In genomic region chr4:109769071-109769470, GRCm38 (mm10) we compare ENCODE assay signal across 16 mouse cellular contexts.
"Had no signal": no experiment of that assay in that cellular context is flagged by ENCODE, and none has a peak within 500 bp of the region (broad histone marks: within the 10 kb centered on the region; RNA-seq: fewer than 3 reads in every experiment).

No protein-coding gene starts in this region.

- H3K27me3 ChIP-seq: neural tube, embryonic 13.5 days; neural tube, embryonic 15.5 days; stomach, embryonic 15.5 days had no signal

- H3K4me1 ChIP-seq: neural tube, embryonic 13.5 days; neural tube, embryonic 15.5 days; stomach, embryonic 15.5 days had no signal

- DNase-seq: retina, postnatal 1 day; right cerebral cortex, adult 18-20 months; right cerebral cortex, postnatal 14 days; right cerebral cortex, postnatal 25 days; right cerebral cortex, postnatal 4 days; spleen, adult 18-20 months; thymus, adult 18-20 months; thymus, adult 2 months; thymus, postnatal 14 days; thymus, postnatal 25 days; thymus, postnatal 36 days; thymus, postnatal 4 days had no signal

- H3K9ac ChIP-seq: neural tube, embryonic 13.5 days; neural tube, embryonic 15.5 days; stomach, embryonic 15.5 days had no signal

- H3K9me3 ChIP-seq: neural tube, embryonic 13.5 days; neural tube, embryonic 15.5 days; stomach, embryonic 15.5 days had no signal

- H3K36me3 ChIP-seq: neural tube, embryonic 13.5 days; neural tube, embryonic 15.5 days; stomach, embryonic 15.5 days had no signal

- H3K4me2 ChIP-seq: neural tube, embryonic 13.5 days; neural tube, embryonic 15.5 days; stomach, embryonic 15.5 days had no signal

- H3K27ac ChIP-seq: neural tube, embryonic 13.5 days; neural tube, embryonic 15.5 days; stomach, embryonic 15.5 days; stomach, postnatal 0 days had no signal

- H3K4me3 ChIP-seq: neural tube, embryonic 13.5 days; neural tube, embryonic 15.5 days; stomach, embryonic 15.5 days had no signal
